Mouse (Mus musculus): ENCODE results near the gene Tsc22d3. TPM values are rescaled to one million over a fixed set of nuclear protein-coding genes. Genes with fewer than 3 reads are reported as not detected.
"Not testable (repeated sequence)": the region's sequence is repeated elsewhere in the genome, so short reads cannot be mapped to it uniquely, and the experiment has no call there.

The Tsc22d3 gene
- polyA plus RNA-seq, 1 experiment from 2014 or later = 147 TPM

- H3K27me3 ChIP-seq (replicated peaks; ENCODE audit: control insufficient read depth, insufficient read depth, low read length) = 0 out of 2 replicates have a peak, but pooled peaks cover 2% of the 10 kb centered on the region
- H3K4me3 ChIP-seq (ENCODE audit: low read length) = no peak overlapping the region
- H3K9me3 ChIP-seq (ENCODE audit: control insufficient read depth, low read length) = no peaks in the 10 kb centered on the region
- H3K9ac ChIP-seq (ENCODE audit: low read depth, low read length) = no peak overlapping the region
- no peak overlapping the region for H3K4me2 ChIP-seq (ENCODE audit: low read length)
- H3K27ac ChIP-seq (ENCODE audit: low read depth, low read length) = no peak overlapping the region
- H3K36me3 ChIP-seq (ENCODE audit: control insufficient read depth, insufficient read depth, low read length) = no peaks in the 10 kb centered on the region
- ATAC-seq = no peak
- no peaks in the 10 kb centered on the region for H3K4me1 ChIP-seq (ENCODE audit: control insufficient read depth, insufficient read depth, low read depth, low read length)
- WGBS = 76% methylated on average over 5 of the region's 5 CpGs
These were observed 100.2 kb downstream of the Tsc22d3 start for GRCm38 (mm10) chrX:140500306-140500705.

- H3K36me3 ChIP-seq (ENCODE audit: control insufficient read depth, insufficient read depth, low read length); H3K4me2 ChIP-seq (ENCODE audit: low read length); H3K9me3 ChIP-seq (ENCODE audit: control insufficient read depth, low read length); H3K4me1 ChIP-seq (ENCODE audit: control insufficient read depth, insufficient read depth, low read depth, low read length); ATAC-seq; H3K27ac ChIP-seq (ENCODE audit: low read depth, low read length); H3K4me3 ChIP-seq (ENCODE audit: low read length); H3K27me3 ChIP-seq (replicated peaks; ENCODE audit: control insufficient read depth, insufficient read depth, low read length); H3K9ac ChIP-seq (ENCODE audit: low read depth, low read length): not testable (repeated sequence)
- 77% methylated on average over 4 of the region's 4 CpGs for WGBS
These were observed 102.0 kb downstream of the Tsc22d3 start for GRCm38 (mm10) chrX:140498431-140498830.

DNA sequence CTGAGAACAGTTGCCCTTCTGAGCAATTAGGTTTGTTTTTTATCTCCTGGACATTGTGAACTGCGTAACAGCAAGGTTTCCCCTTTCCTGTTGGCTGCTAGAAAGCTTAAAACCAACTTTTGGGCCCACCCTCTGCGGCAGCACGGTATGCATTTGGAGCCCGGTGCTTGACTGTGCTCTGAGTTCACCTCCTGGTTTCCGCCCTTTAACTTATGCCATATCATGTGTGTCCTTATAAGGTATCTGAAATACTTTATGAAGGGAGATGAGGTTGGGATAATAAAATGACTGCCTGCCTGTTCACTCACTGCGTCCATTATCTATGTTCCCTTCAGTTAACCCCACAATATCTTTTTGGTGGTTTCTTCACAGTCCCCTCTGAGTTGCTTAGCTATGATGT lies 106.3 kb downstream of the Tsc22d3 start:
- Histone ChIP-seq H3K36me3 (ENCODE audit: control insufficient read depth, insufficient read depth, low read length) (no peaks in the 10 kb centered on the region), H3K27ac (ENCODE audit: low read depth, low read length) (no peak overlapping the region), H3K9ac (ENCODE audit: low read depth, low read length) (no peak overlapping the region), H3K27me3 (replicated peaks; ENCODE audit: control insufficient read depth, insufficient read depth, low read length) (peaks cover 10% of the 10 kb centered on the region), H3K4me1 (ENCODE audit: control insufficient read depth, insufficient read depth, low read depth, low read length) (no peaks in the 10 kb centered on the region), H3K4me3 (ENCODE audit: low read length) (no peak overlapping the region), H3K4me2 (ENCODE audit: low read length) (no peak overlapping the region), H3K9me3 (ENCODE audit: control insufficient read depth, low read length) (no peaks in the 10 kb centered on the region)
- ATAC-seq = no peak
- WGBS = 92% methylated on average over 6 of the region's 6 CpGs

- Histone ChIP-seq H3K4me1 (ENCODE audit: control insufficient read depth, insufficient read depth, low read depth, low read length) (no peaks in the 10 kb centered on the region), H3K27me3 (replicated peaks; ENCODE audit: control insufficient read depth, insufficient read depth, low read length) (peaks cover 10% of the 10 kb centered on the region), H3K4me3 (ENCODE audit: low read length) (no peak overlapping the region), H3K9ac (ENCODE audit: low read depth, low read length) (no peak overlapping the region), H3K36me3 (ENCODE audit: control insufficient read depth, insufficient read depth, low read length) (no peaks in the 10 kb centered on the region), H3K9me3 (ENCODE audit: control insufficient read depth, low read length) (no peaks in the 10 kb centered on the region), H3K4me2 (ENCODE audit: low read length) (no peak overlapping the region), H3K27ac (ENCODE audit: low read depth, low read length) (no peak overlapping the region)
- no peak for ATAC-seq
- 63% methylated on average over 7 of the region's 7 CpGs for WGBS
These were observed 106.9 kb downstream of the Tsc22d3 start for GRCm38 (mm10) chrX:140493527-140494029.

DNA sequence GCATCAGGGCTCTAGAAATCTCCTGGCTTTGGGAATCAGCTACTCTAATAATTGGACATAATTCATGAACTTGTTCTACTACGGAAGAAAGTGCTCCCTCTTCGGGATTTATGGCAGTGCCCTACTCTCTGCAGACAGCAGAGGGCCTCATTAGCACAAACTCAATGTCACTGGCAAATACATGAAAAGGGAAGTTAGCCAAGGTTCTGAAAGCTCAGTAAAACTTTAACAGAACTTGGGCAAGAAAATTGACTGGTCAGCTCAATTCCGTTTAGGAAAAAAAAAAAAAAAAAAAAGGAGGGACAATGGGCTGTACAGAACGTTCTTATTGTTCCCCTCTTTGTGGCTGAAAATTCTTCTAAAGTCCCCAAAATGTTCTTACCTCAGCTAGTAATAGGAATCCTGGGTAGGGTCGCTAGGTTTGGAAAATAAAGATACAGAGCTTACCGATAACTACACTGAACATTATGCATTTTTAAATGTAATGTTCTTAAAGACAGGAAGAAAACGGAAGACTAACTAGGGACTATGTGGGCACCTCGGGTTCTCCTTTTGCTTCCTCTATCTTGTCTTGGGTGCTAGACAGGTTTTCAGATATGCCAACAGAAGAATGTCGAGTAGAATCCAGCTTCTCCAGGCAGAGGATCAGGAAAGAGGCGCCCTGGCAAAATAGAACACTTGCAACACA lies 108.4 kb downstream of the Tsc22d3 start:
- ATAC-seq = no peak
- Histone ChIP-seq H3K4me1 (ENCODE audit: control insufficient read depth, insufficient read depth, low read depth, low read length) (no peaks in the 10 kb centered on the region), H3K36me3 (ENCODE audit: control insufficient read depth, insufficient read depth, low read length) (no peaks in the 10 kb centered on the region), H3K9me3 (ENCODE audit: control insufficient read depth, low read length) (no peaks in the 10 kb centered on the region), H3K9ac (ENCODE audit: low read depth, low read length) (no peak overlapping the region), H3K4me2 (ENCODE audit: low read length) (no peak overlapping the region), H3K4me3 (ENCODE audit: low read length) (no peak overlapping the region), H3K27me3 (replicated peaks; ENCODE audit: control insufficient read depth, insufficient read depth, low read length) (peaks cover 8% of the 10 kb centered on the region), H3K27ac (ENCODE audit: low read depth, low read length) (no peak overlapping the region)
- 60% methylated on average over 10 of the region's 10 CpGs for WGBS

DNA sequence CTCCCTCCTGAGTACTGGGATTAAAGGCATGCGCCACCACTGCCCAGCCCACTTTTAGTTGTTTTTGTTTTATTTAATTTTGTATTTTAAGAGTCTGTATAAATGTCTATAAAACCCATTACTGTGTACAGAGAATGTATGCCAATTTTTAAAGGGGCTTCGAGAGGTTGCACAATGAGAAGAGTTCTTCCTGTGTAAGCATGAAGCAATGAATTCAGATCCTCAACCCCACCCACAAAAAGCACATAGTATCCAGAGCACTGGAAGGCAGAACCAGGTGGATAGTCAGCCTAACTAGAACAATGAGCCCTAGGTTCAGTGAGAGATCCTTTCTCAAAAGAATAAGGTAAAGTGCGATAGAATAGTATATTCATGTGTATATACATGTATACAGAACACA lies 110.3 kb downstream of the Tsc22d3 start:
- no peak overlapping the region for H3K27ac ChIP-seq (ENCODE audit: low read depth, low read length)
- no peak for ATAC-seq
- H3K9me3 ChIP-seq (ENCODE audit: control insufficient read depth, low read length) = no peaks in the 10 kb centered on the region
- 95% methylated on average over 3 of the region's 3 CpGs for WGBS
- H3K36me3 ChIP-seq (ENCODE audit: control insufficient read depth, insufficient read depth, low read length) = no peaks in the 10 kb centered on the region
- H3K4me1 ChIP-seq (ENCODE audit: control insufficient read depth, insufficient read depth, low read depth, low read length) = no peaks in the 10 kb centered on the region
- no peak overlapping the region for H3K4me2 ChIP-seq (ENCODE audit: low read length)
- no peak overlapping the region for H3K9ac ChIP-seq (ENCODE audit: low read depth, low read length)
- no peak overlapping the region for H3K4me3 ChIP-seq (ENCODE audit: low read length)
- peaks cover 8% of the 10 kb centered on the region for H3K27me3 ChIP-seq (replicated peaks; ENCODE audit: control insufficient read depth, insufficient read depth, low read length)

Other genes with a start within 250 kb of the Tsc22d3 start
- 85.1 and 94.0 TPM in 2 replicates for gene Prps1, start 144.0 kb downstream of the Tsc22d3 start, polyA plus RNA-seq (2015; fragmentation: Nextera tagmentation; extraction: Ambion mirVana)
- 5.9 and 7.8 TPM in 2 replicates for gene Mid2, start 63.9 kb upstream of the Tsc22d3 start, polyA plus RNA-seq (2015; fragmentation: Nextera tagmentation; extraction: Ambion mirVana)
- not detected in 2 replicates for gene Tex13b, start 212.8 kb upstream of the Tsc22d3 start, polyA plus RNA-seq (2015; fragmentation: Nextera tagmentation; extraction: Ambion mirVana)

Data from hindbrain, embryonic 16.5 days (tissue).